Mouse (Mus musculus): ENCODE measurements around the gene Immp2l. TPM values are rescaled to one million over a fixed set of nuclear protein-coding genes. Genes with fewer than 3 reads are reported as not detected.

Gene Immp2l
- polyA plus RNA-seq, 1 experiment = 2.8 TPM

DNA sequence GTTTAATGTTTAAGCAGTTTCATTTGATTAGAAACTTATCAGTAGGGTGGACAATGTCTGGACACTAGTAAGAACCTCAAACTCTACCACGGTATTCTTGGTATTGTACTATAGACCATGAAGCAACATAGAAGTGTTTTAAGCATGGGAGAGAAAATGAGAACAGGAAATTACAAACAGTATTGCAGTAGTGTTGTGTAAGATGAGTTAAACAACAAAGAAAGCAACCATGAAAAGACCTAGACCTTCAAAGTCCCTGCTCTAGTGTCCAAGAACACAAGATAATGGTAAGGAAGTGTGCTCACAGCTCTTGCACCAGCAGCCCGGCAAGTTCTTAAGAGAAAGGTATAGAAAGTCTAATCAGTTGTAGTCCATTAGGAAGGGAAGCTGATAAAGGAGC lies 700.7 kb downstream of the Immp2l start:
- Histone ChIP-seq H3K36me3 (ENCODE audit: control insufficient read depth, insufficient read depth, low read length) (no peaks in the 10 kb centered on the region), H3K27me3 (ENCODE audit: control insufficient read depth, insufficient read depth, low read length) (no peaks in the 10 kb centered on the region), H3K4me1 (ENCODE audit: control insufficient read depth, insufficient read depth, insufficient read length, low read length) (no peaks in the 10 kb centered on the region), H3K4me3 (ENCODE audit: low read depth, low read length) (no peak overlapping the region), H3K27ac (ENCODE audit: insufficient read depth, low read depth, low read length) (no peak overlapping the region)
- TF ChIP-seq CTCF (IDR thresholded peaks at IDR 0.05; ENCODE audit: extremely low read depth, insufficient read length, insufficient replicate concordance, low read depth, low read length) = no peak
- no peak for TF ChIP-seq POLR2A (IDR thresholded peaks at IDR 0.05; ENCODE audit: low read depth, low read length)
- 47% methylated on average over 2 of the region's 2 CpGs for WGBS

DNA sequence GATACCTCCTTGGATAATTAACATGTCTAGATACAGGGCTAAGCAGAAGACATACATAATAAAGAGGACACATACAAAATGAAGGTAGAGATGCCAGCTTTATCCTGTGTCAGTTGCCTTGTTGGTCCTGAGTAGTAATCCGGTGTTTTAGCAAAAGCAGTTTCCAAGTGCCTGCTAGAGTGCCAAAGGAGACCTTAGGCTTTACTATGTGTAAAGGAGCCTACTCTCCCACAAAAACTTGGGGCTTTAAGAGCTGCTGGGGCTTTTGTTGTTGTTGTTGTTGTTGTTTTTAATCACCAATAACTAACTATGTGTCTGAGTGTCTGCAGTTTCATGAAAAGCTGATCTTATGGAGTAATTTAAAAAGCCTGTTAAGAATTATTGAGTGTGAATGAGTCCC lies 702.8 kb downstream of the Immp2l start:
- no peaks in the 10 kb centered on the region for H3K36me3 ChIP-seq (ENCODE audit: control insufficient read depth, insufficient read depth, low read length)
- H3K27ac ChIP-seq (ENCODE audit: insufficient read depth, low read depth, low read length) = no peak overlapping the region
- no peak for TF ChIP-seq CTCF (IDR thresholded peaks at IDR 0.05; ENCODE audit: extremely low read depth, insufficient read length, insufficient replicate concordance, low read depth, low read length)
- TF ChIP-seq POLR2A (IDR thresholded peaks at IDR 0.05; ENCODE audit: low read depth, low read length) = no peak
- 95% methylated on average over 1 of the region's 1 CpGs for WGBS
- H3K27me3 ChIP-seq (ENCODE audit: control insufficient read depth, insufficient read depth, low read length) = no peaks in the 10 kb centered on the region
- no peak overlapping the region for H3K4me3 ChIP-seq (ENCODE audit: low read depth, low read length)
- no peaks in the 10 kb centered on the region for H3K4me1 ChIP-seq (ENCODE audit: control insufficient read depth, insufficient read depth, insufficient read length, low read length)

DNA sequence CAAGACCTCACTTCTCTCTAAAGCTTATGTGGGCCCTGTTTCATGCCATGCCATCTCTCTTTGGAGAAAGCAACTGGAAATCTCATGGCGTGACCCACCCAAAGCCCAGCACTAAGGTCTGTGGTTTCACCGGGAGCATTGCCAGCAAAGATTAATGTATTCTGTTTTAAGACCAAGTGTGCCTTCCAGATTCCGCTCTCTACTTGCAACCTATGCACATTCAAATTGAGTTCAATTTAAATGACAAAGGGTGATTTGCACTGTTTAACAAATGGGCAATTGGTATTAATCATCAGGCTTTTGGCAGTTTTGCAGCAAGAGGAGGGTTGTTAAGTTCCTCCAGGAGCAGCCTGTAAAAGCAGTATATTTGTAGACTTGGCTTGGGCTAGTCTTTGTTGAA lies 703.3 kb downstream of the Immp2l start:
- Histone ChIP-seq H3K4me3 (ENCODE audit: low read depth, low read length) (no peak overlapping the region), H3K27me3 (ENCODE audit: control insufficient read depth, insufficient read depth, low read length) (no peaks in the 10 kb centered on the region), H3K4me1 (ENCODE audit: control insufficient read depth, insufficient read depth, insufficient read length, low read length) (no peaks in the 10 kb centered on the region), H3K36me3 (ENCODE audit: control insufficient read depth, insufficient read depth, low read length) (no peaks in the 10 kb centered on the region), H3K27ac (ENCODE audit: insufficient read depth, low read depth, low read length) (no peak overlapping the region)
- TF ChIP-seq POLR2A (IDR thresholded peaks at IDR 0.05; ENCODE audit: low read depth, low read length) = no peak
- no peak for TF ChIP-seq CTCF (IDR thresholded peaks at IDR 0.05; ENCODE audit: extremely low read depth, insufficient read length, insufficient replicate concordance, low read depth, low read length)
- WGBS = 78% methylated on average over 3 of the region's 3 CpGs

DNA sequence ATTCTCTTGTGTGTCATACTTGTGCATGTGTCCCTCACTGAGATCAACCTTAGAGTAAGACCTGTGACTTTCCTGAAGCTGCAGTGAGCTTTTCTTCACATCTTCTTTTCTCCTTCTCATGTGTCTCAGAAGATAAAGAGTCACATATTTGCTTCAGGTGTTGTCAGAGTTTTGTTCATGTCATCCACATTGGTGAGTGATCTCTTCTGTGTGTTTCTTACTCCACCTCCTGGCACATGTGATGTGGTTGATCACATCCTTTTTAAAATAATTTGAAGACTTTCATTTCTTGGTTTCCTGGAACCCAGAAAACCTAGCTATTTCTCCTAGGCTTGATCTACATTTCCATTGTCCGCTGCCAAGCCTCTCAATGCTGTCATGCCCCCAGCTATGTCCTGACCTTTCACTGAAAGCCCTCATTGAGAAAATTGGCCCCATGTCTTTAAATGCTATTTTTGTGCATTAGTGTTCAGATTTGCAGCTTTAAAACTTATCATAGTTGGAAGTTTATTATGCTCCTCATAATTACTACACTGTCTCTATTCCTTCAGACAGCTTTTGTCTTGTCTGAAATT lies 704.0 kb downstream of the Immp2l start:
- WGBS = 79% methylated on average over 1 of the region's 1 CpGs
- H3K4me1 ChIP-seq (ENCODE audit: control insufficient read depth, insufficient read depth, insufficient read length, low read length) = no peaks in the 10 kb centered on the region
- TF ChIP-seq CTCF (IDR thresholded peaks at IDR 0.05; ENCODE audit: extremely low read depth, insufficient read length, insufficient replicate concordance, low read depth, low read length) (no peak), POLR2A (IDR thresholded peaks at IDR 0.05; ENCODE audit: low read depth, low read length) (no peak)
- no peak overlapping the region for H3K27ac ChIP-seq (ENCODE audit: insufficient read depth, low read depth, low read length)
- H3K36me3 ChIP-seq (ENCODE audit: control insufficient read depth, insufficient read depth, low read length) = no peaks in the 10 kb centered on the region
- no peaks in the 10 kb centered on the region for H3K27me3 ChIP-seq (ENCODE audit: control insufficient read depth, insufficient read depth, low read length)
- no peak overlapping the region for H3K4me3 ChIP-seq (ENCODE audit: low read depth, low read length)

DNA sequence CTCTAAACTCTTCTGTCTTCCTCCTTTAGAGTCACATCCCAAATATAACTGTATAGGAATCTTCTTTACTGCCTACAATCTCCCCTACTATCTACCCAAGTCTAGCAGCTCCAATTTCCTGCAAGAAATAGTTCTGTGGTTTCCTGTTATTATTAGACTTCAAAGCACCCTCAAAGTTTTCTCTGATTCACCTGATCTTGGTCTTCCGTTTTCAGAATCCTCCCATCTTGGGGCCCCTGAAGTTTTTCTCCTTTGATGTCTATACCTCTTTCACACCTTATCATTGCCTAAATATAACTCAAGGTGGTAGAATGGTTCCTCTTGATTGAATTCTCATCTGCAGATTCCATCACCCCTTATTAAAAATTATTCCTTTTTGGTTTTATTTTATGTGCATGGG lies 704.6 kb downstream of the Immp2l start:
- Histone ChIP-seq H3K27me3 (ENCODE audit: control insufficient read depth, insufficient read depth, low read length) (no peaks in the 10 kb centered on the region), H3K36me3 (ENCODE audit: control insufficient read depth, insufficient read depth, low read length) (no peaks in the 10 kb centered on the region), H3K4me1 (ENCODE audit: control insufficient read depth, insufficient read depth, insufficient read length, low read length) (no peaks in the 10 kb centered on the region), H3K4me3 (ENCODE audit: low read depth, low read length) (no peak overlapping the region), H3K27ac (ENCODE audit: insufficient read depth, low read depth, low read length) (no peak overlapping the region)
- WGBS = 67% methylated on average over 1 of the region's 1 CpGs
- TF ChIP-seq POLR2A (IDR thresholded peaks at IDR 0.05; ENCODE audit: low read depth, low read length) (no peak), CTCF (IDR thresholded peaks at IDR 0.05; ENCODE audit: extremely low read depth, insufficient read length, insufficient replicate concordance, low read depth, low read length) (no peak)

DNA sequence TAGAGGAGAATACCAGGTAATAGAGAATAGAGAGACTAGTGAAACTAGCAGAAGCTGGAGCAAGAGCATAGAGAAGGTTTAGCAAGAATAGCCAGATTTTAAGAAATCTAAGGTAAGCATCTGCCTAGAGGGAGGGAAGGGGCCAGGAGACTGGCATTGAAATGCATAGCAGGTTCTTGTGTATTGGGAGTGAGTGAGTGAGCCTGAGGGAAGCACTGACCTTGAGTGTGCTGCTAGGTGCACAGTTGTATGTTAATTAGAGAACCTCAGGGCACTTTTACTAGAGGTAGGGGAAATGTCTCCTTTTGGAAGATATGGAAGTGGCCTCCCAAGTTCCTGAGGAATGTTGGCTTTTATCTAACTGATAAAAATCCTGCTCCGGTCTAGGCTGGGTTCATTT lies 705.9 kb downstream of the Immp2l start:
- Histone ChIP-seq H3K4me1 (ENCODE audit: control insufficient read depth, insufficient read depth, insufficient read length, low read length) (no peaks in the 10 kb centered on the region), H3K27ac (ENCODE audit: insufficient read depth, low read depth, low read length) (no peak overlapping the region), H3K36me3 (ENCODE audit: control insufficient read depth, insufficient read depth, low read length) (no peaks in the 10 kb centered on the region), H3K27me3 (ENCODE audit: control insufficient read depth, insufficient read depth, low read length) (no peaks in the 10 kb centered on the region), H3K4me3 (ENCODE audit: low read depth, low read length) (no peak overlapping the region)
- 69% methylated on average over 1 of the region's 1 CpGs for WGBS
- no peak for TF ChIP-seq POLR2A (IDR thresholded peaks at IDR 0.05; ENCODE audit: low read depth, low read length)
- no peak for TF ChIP-seq CTCF (IDR thresholded peaks at IDR 0.05; ENCODE audit: extremely low read depth, insufficient read length, insufficient replicate concordance, low read depth, low read length)

DNA sequence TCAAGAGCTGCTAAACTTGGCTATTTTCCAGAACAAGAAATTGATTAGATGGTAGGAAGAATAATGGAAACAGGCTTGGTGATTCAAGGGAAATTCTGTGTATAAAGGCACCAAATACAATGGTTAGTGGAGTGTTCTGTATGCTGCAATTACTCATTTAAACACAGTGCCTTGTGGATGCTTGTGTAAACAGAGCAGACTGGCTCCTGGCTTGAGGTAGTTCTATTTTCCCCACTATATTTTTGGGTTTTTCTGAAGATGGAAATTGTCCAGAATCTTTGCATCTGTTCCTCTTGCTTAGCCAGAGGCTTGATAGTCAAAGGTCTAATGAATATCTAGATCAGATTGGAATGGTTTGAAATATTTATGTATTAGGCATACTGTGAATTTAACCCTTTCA lies 709.3 kb downstream of the Immp2l start:
- H3K36me3 ChIP-seq (ENCODE audit: control insufficient read depth, insufficient read depth, low read length) = no peaks in the 10 kb centered on the region
- H3K27me3 ChIP-seq (ENCODE audit: control insufficient read depth, insufficient read depth, low read length) = no peaks in the 10 kb centered on the region
- H3K4me1 ChIP-seq (ENCODE audit: control insufficient read depth, insufficient read depth, insufficient read length, low read length) = no peaks in the 10 kb centered on the region
- TF ChIP-seq CTCF (IDR thresholded peaks at IDR 0.05; ENCODE audit: extremely low read depth, insufficient read length, insufficient replicate concordance, low read depth, low read length) = no peak
- TF ChIP-seq POLR2A (IDR thresholded peaks at IDR 0.05; ENCODE audit: low read depth, low read length) = no peak
- no peak overlapping the region for H3K4me3 ChIP-seq (ENCODE audit: low read depth, low read length)
- H3K27ac ChIP-seq (ENCODE audit: insufficient read depth, low read depth, low read length) = no peak overlapping the region

Data from small intestine, adult 2 months (tissue).